Mouse (Mus musculus) midbrain, postnatal 0 days (tissue): ENCODE results near the gene Zfp462. TPM values are rescaled to one million over a fixed set of nuclear protein-coding genes. Genes with fewer than 3 reads are reported as not detected.

Experiments used
- ATAC-seq: fragments of 200-750 bp; cut with Nextera tagmentation; 2 replicates; pipeline ENCODE4 v1.8.0; 2017; ENCODE audit warnings: moderate number of reproducible peaks, mild to moderate bottlenecking, moderate TSS enrichment, moderate library complexity; ENCODE audit not compliant: low FRiP score
- DNase-seq: peaks from one replicate; pipeline ENCODE4 v3.0.0-alpha.2; 2015; ENCODE audit warnings: low spot score
- H3K27ac ChIP-seq: fragments of 300-500 bp; sonication (generic); 2 replicates; pipeline ENCODE4 v1.5.1; 2014; ENCODE audit warnings: low read depth, mild to moderate bottlenecking, low read length, mixed read lengths
- H3K27me3 ChIP-seq: fragments of 300-500 bp; sonication (generic); 2 replicates; pipeline ENCODE4 v1.6.1; 2014; ENCODE audit warnings: low read length, control low read depth, mixed read lengths; ENCODE audit not compliant: insufficient read depth
- H3K36me3 ChIP-seq: fragments of 300-500 bp; sonication (generic); 2 replicates; pipeline ENCODE4 v1.6.1; 2014; ENCODE audit warnings: low read length, control low read depth, mixed read lengths; ENCODE audit not compliant: insufficient read depth
- H3K4me1 ChIP-seq: fragments of 300-500 bp; sonication (generic); 2 replicates; pipeline ENCODE4 v1.6.1; 2014; ENCODE audit warnings: mild to moderate bottlenecking, control low read depth, antibody characterized with exemption, low read length, mixed read lengths; ENCODE audit not compliant: insufficient read depth
- H3K4me2 ChIP-seq: fragments of 300-500 bp; sonication (generic); 2 replicates; pipeline ENCODE4 v1.6.1; 2014; ENCODE audit warnings: low read depth, mild to moderate bottlenecking, low read length, mixed read lengths; ENCODE audit not compliant: poor library complexity, severe bottlenecking
- H3K4me3 ChIP-seq: fragments of 300-500 bp; sonication (generic); 2 replicates; pipeline ENCODE4 v1.5.1; 2014; ENCODE audit warnings: low read depth, mild to moderate bottlenecking, low read length, moderate library complexity
- H3K9ac ChIP-seq: fragments of 300-500 bp; sonication (generic); replicated peaks from 2 replicates; pipeline ENCODE4 v1.6.1; 2014; ENCODE audit warnings: mild to moderate bottlenecking, low read length, moderate library complexity, mixed read lengths; ENCODE audit not compliant: poor library complexity, severe bottlenecking
- H3K9me3 ChIP-seq: fragments of 300-500 bp; sonication (generic); 2 replicates; pipeline ENCODE4 v1.6.1; 2016; ENCODE audit warnings: low read length, control low read depth
- CTCF ChIP-seq: IDR thresholded peaks from 2 replicates; pipeline ENCODE4 v1.5.1; 2016; ENCODE audit warnings: antibody characterized with exemption, mild to moderate bottlenecking
- WGBS: fragments of 180-500 bp; shearing (Covaris S2); extraction: QIAGEN DNeasy Blood & Tissue Kit; methylation state at CpG from one replicate; pipeline ENCODE4 v1.1.7; 2014; 5-methylcytosine and 5-hydroxymethylcytosine counted together
- polyA plus RNA-seq: library from polyadenylated mRNA; unstranded; fragments of >200 nt; fragmentation: Nextera tagmentation; extraction: Ambion mirVana; gene quantifications from 2 replicates; pipeline ENCODE4 v1.2.1, GENCODE M21; 2015
- total RNA-seq: library from RNA; depleted of rRNA; stranded (reverse); fragments of >200 nt; gene quantifications from 2 replicates; pipeline ENCODE4 v1.2.3, GENCODE M21; 2014

Gene Zfp462
- total and polyA plus RNA-seq, 2 experiments from 2014 or later = 9.1 to 51.5 TPM

DNA sequence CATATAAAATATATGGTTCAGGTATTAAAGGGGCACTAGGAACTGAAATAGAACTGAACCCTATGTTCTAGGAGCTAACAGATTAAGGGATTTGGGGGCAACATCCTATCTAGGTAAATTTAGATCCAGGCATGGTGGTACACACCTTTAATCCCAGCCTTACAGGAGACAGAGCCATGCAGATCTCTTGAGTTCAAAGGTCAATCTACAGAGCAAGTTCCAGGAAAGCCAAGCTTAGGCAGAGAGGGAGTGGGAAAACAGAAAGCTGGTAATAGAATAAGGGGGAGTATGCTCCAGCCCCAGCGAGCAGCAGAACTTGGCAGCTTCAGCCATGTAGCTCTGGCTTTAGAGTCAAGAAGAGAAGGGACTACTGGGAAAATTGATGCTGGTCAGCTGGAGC lies 50.4 kb downstream of the Zfp462 start:
- Histone ChIP-seq H3K9ac (no peak overlapping the region), H3K27me3 (no peaks in the 10 kb centered on the region), H3K9me3 (no peaks in the 10 kb centered on the region), H3K4me3 (no peak overlapping the region), H3K36me3 (peaks cover 3% of the 10 kb centered on the region; the same call in 1 of the 2 replicates), H3K27ac (no peak overlapping the region), H3K4me1 (no peaks in the 10 kb centered on the region), H3K4me2 (no peak overlapping the region)
- DNase-seq = no peak
- WGBS = 88% methylated on average over 1 of the region's 1 CpGs
- no peak for ATAC-seq
- TF ChIP-seq CTCF = no peak

DNA sequence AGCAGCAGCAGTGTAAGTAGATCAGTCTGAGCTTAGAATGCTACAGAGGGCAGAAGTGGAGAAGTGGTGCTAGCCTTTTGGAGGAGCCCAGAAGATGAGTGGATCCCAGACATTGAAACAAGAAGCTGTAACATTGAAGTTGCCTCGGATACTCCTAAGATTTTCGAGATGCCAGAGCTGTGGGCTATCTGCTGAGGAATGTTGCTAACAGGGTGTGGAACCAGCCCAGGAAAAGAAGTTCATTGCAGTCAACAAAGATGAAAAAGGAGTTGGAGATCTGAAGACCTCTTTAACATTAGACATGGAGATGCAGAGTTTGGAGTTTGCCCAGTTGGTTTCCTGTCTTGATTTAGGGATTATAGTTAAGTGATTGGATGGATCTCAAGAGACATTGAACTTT lies 51.2 kb downstream of the Zfp462 start:
- DNase-seq (no peak), ATAC-seq (no peak)
- WGBS = 90% methylated on average over 2 of the region's 2 CpGs
- no peak overlapping the region for H3K4me2 ChIP-seq
- H3K4me3 ChIP-seq = no peak overlapping the region
- H3K36me3 ChIP-seq = peaks cover 3% of the 10 kb centered on the region; the same call in 1 of the 2 replicates
- no peak overlapping the region for H3K9ac ChIP-seq
- H3K27ac ChIP-seq = no peak overlapping the region
- H3K27me3 ChIP-seq = no peaks in the 10 kb centered on the region
- no peaks in the 10 kb centered on the region for H3K9me3 ChIP-seq
- TF ChIP-seq CTCF = no peak
- H3K4me1 ChIP-seq = no peaks in the 10 kb centered on the region

DNA sequence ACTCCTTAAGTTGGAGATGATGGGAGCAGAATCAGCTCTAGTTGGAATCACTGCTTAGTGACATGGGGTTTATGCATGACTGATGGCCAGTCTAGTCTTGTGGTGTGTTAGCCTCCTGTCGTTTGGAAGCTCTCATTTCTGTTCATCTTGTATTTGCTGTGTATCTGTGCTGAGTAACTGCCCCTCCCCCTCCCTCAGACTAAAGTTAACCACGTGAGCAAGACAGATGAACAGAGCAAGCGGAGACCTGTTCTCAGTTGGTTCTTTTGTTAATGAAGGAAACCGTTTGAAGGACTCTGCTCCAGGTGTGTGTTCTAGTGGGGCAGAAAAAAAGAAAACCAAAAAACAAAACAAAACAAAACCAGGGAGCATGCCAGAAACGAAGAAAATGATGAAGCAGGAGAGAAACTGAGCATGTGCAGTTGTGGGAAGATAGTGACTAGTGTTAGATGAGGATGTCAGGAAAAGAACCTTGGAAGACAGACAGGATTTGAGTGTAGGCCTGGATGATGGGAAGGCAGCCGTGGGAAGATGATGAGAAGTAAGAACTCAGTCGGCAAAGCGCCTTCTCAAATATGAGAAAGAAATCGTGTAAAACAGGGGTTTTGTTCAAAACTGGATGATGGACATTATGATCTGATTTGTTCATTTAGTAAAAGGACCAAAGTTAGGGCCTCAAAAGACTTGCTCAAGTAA lies 53.4 kb downstream of the Zfp462 start:
- H3K4me1 ChIP-seq = no peaks in the 10 kb centered on the region
- no peak overlapping the region for H3K27ac ChIP-seq
- no peaks in the 10 kb centered on the region for H3K9me3 ChIP-seq
- no peak for ATAC-seq
- H3K9ac ChIP-seq = no peak overlapping the region
- H3K4me3 ChIP-seq = no peak overlapping the region
- no peaks in the 10 kb centered on the region for H3K27me3 ChIP-seq
- TF ChIP-seq CTCF = no peak
- H3K36me3 ChIP-seq = no peaks in the 10 kb centered on the region; the same call in 1 of the 2 replicates
- DNase-seq = no peak
- 81% methylated on average over 9 of the region's 9 CpGs for WGBS
- no peak overlapping the region for H3K4me2 ChIP-seq

DNA sequence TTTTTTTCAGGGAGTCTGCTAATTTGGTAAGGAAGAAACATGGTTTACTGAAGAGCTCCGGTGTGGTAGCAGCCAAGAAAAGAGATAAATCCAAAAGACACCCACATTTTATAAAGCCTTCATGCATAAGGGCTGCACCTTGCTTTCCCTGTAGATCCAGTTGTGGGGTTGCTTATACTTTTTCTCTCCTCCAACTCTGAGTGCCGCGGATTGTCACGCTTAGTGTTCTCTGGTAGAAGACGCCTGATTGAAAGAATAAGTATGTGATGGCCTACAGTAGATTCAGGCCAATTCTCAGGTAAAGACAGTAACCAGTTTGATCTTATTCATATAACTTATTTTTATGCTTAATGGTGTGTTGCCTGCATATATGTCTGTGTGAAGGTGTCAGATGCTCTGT lies 54.7 kb downstream of the Zfp462 start:
- no peak overlapping the region for H3K9ac ChIP-seq
- peaks cover 8% of the 10 kb centered on the region; the same call in 1 of the 2 replicates for H3K4me1 ChIP-seq
- no peak overlapping the region for H3K27ac ChIP-seq
- no peak for TF ChIP-seq CTCF
- H3K36me3 ChIP-seq = no peaks in the 10 kb centered on the region; the same call in 1 of the 2 replicates
- DNase-seq (no peak), ATAC-seq (no peak)
- no peaks in the 10 kb centered on the region for H3K27me3 ChIP-seq
- H3K9me3 ChIP-seq = no peaks in the 10 kb centered on the region
- no peak overlapping the region for H3K4me3 ChIP-seq
- WGBS = 94% methylated on average over 5 of the region's 5 CpGs
- no peak overlapping the region for H3K4me2 ChIP-seq

DNA sequence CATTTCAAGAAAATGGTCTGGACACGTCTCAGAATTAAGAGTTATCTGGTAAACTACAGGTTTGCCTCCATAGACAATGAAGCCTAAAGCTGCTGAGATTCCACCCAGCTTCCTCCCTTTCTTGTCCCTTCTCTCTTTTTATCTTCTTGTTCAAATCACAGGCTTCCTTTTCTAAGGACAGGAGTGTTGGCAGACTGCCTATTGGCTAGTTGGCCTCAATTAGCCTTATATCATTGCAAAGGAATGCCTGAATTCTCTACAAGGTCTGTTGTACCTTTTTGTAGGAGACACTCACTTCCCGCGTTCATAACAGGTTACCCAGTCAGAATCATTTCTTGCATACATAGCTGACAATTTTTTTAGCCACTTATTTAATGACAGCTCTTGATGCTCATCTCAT lies 56.5 kb downstream of the Zfp462 start:
- H3K4me1 ChIP-seq = peaks cover 24% of the 10 kb centered on the region; the same call in 1 of the 2 replicates
- no peak overlapping the region for H3K9ac ChIP-seq
- no peak for DNase-seq
- no peak overlapping the region for H3K27ac ChIP-seq
- H3K9me3 ChIP-seq = no peaks in the 10 kb centered on the region
- H3K27me3 ChIP-seq = no peaks in the 10 kb centered on the region
- ATAC-seq = no peak
- 78% methylated on average over 3 of the region's 3 CpGs for WGBS
- H3K4me3 ChIP-seq = no peak overlapping the region
- no peak overlapping the region for H3K4me2 ChIP-seq
- no peak for TF ChIP-seq CTCF
- no peaks in the 10 kb centered on the region; the same call in 1 of the 2 replicates for H3K36me3 ChIP-seq

DNA sequence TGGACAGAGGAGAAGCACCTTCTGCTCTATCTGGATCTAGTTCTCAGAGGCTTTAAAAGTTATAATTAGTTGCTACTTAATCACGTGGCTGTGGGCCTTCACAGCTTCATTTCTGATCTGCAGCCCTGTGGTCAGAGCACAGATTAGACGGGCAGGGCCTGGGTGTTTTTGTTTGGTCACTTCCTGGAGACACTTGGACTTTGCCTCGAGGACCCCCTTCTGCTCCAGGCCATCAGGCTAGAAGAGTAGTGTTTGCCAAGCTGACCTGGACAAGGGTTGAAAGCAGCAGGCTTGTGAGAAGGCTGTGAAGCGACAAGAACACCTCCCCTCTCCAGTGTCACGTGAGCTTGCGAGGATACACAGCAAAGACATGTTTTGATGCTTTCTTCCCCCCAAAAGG lies 58.3 kb downstream of the Zfp462 start:
- Histone ChIP-seq H3K27me3 (no peaks in the 10 kb centered on the region), H3K27ac (no peak overlapping the region), H3K4me2 (no peak overlapping the region), H3K4me3 (no peak overlapping the region), H3K4me1 (peaks cover 24% of the 10 kb centered on the region; the same call in 1 of the 2 replicates), H3K9ac (no peak overlapping the region), H3K36me3 (peaks cover 8% of the 10 kb centered on the region; the same call in 1 of the 2 replicates), H3K9me3 (no peaks in the 10 kb centered on the region)
- ATAC-seq (no peak), DNase-seq (no peak)
- TF ChIP-seq CTCF = no peak
- 73% methylated on average over 6 of the region's 6 CpGs for WGBS
